Mouse (Mus musculus): ENCODE measurements around the gene Grip1. TPM values are rescaled to one million over a fixed set of nuclear protein-coding genes. Genes with fewer than 3 reads are reported as not detected.

Gene Grip1
- total and polyA plus RNA-seq, 2 experiments from 2014 or later, result 0.38 to 0.67 TPM

GRCm38 (mm10) chr10:119806151-119806550 is 352.5 kb downstream of the Grip1 start:
- DNase-seq (ENCODE audit: low spot score) (no peak), ATAC-seq (ENCODE audit: insufficient read depth, low read depth) (no peak)
- TF ChIP-seq CTCF (IDR thresholded peaks at IDR 0.05; ENCODE audit: low read depth), result no peak
- no peak for TF ChIP-seq EP300 (IDR thresholded peaks at IDR 0.05; ENCODE audit: low read depth)
- no peak overlapping the region for H3K4me2 ChIP-seq (ENCODE audit: low read depth, low read length)
- H3K36me3 ChIP-seq (replicated peaks; ENCODE audit: control insufficient read depth, insufficient read depth, low read length), result no peaks in the 10 kb centered on the region
- no peak overlapping the region for H3K27ac ChIP-seq (ENCODE audit: low read depth)
- no peaks in the 10 kb centered on the region for H3K4me1 ChIP-seq (ENCODE audit: control insufficient read depth, insufficient read depth)
- 54% methylated on average over 8 of the region's 8 CpGs for WGBS
- no peak overlapping the region for H3K4me3 ChIP-seq (ENCODE audit: low read depth, low read length)
- no peaks in the 10 kb centered on the region for H3K9me3 ChIP-seq (replicated peaks; ENCODE audit: control insufficient read depth, low read length)
- H3K9ac ChIP-seq (replicated peaks; ENCODE audit: low read depth, low read length), result no peak overlapping the region
- H3K27me3 ChIP-seq (ENCODE audit: control insufficient read depth, insufficient read depth, low read length), result no peaks in the 10 kb centered on the region

DNA sequence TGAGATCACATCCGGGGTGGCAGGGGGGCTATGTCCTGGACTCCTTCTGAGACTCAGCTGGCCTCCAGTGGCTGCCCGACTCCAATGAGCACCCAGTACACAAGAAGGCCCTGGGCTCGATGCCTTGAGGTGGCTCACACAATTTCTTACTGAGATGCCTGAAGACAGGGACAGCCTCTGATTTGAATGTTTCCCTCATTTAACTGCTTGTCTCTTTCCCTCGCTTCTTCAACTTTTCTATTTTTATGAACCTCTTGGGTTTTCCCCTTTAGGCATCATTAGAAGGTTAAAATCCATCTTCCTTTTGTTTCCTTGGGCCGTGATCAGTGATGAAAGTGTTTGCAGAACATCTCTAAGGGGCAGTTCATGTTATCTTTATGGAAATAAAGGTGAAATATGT is 354.8 kb downstream of the Grip1 start:
- no peak overlapping the region for H3K27ac ChIP-seq (ENCODE audit: low read depth)
- H3K4me1 ChIP-seq (ENCODE audit: control insufficient read depth, insufficient read depth), result no peaks in the 10 kb centered on the region
- H3K36me3 ChIP-seq (replicated peaks; ENCODE audit: control insufficient read depth, insufficient read depth, low read length), result no peaks in the 10 kb centered on the region
- ATAC-seq (ENCODE audit: insufficient read depth, low read depth), result no peak
- H3K4me2 ChIP-seq (ENCODE audit: low read depth, low read length), result no peak overlapping the region
- no peaks in the 10 kb centered on the region for H3K27me3 ChIP-seq (ENCODE audit: control insufficient read depth, insufficient read depth, low read length)
- H3K4me3 ChIP-seq (ENCODE audit: low read depth, low read length), result no peak overlapping the region
- DNase-seq (ENCODE audit: low spot score), result no peak
- no peaks in the 10 kb centered on the region for H3K9me3 ChIP-seq (replicated peaks; ENCODE audit: control insufficient read depth, low read length)
- H3K9ac ChIP-seq (replicated peaks; ENCODE audit: low read depth, low read length), result no peak overlapping the region
- TF ChIP-seq EP300 (IDR thresholded peaks at IDR 0.05; ENCODE audit: low read depth) (no peak), CTCF (IDR thresholded peaks at IDR 0.05; ENCODE audit: low read depth) (no peak)
- WGBS, result 89% methylated on average over 5 of the region's 5 CpGs

DNA sequence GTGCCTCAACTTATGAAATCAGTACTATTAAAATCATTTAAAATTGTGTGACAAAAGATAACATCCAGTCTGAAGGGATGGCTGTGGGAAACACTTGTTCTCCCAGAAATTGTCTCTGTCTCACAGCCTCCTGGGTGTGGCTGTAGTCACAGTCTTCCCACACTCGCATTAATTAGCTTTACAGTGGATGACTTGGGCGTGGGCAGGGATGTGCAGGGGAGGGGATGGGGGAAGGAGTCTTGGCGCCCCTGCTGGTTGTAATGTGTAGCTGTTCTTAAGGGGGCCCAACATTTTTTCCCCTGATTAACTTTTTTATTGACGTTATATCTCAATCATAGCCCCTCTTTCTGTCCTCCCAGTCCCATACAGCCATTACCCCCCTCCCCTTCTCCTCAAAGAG is 360.5 kb downstream of the Grip1 start:
- peaks cover 4% of the 10 kb centered on the region; the same call in 1 of the 2 replicates for H3K4me1 ChIP-seq (ENCODE audit: control insufficient read depth, insufficient read depth)
- H3K4me3 ChIP-seq (ENCODE audit: low read depth, low read length), result no peak overlapping the region
- H3K36me3 ChIP-seq (replicated peaks; ENCODE audit: control insufficient read depth, insufficient read depth, low read length), result no peaks in the 10 kb centered on the region
- DNase-seq (ENCODE audit: low spot score) (no peak), ATAC-seq (ENCODE audit: insufficient read depth, low read depth) (no peak)
- TF ChIP-seq CTCF (IDR thresholded peaks at IDR 0.05; ENCODE audit: low read depth), result no peak
- TF ChIP-seq EP300 (IDR thresholded peaks at IDR 0.05; ENCODE audit: low read depth), result no peak
- H3K27ac ChIP-seq (ENCODE audit: low read depth), result no peak overlapping the region
- no peak overlapping the region for H3K9ac ChIP-seq (replicated peaks; ENCODE audit: low read depth, low read length)
- H3K9me3 ChIP-seq (replicated peaks; ENCODE audit: control insufficient read depth, low read length), result no peaks in the 10 kb centered on the region
- no peaks in the 10 kb centered on the region for H3K27me3 ChIP-seq (ENCODE audit: control insufficient read depth, insufficient read depth, low read length)
- H3K4me2 ChIP-seq (ENCODE audit: low read depth, low read length), result no peak overlapping the region
- 78% methylated on average over 4 of the region's 4 CpGs for WGBS

- no peak overlapping the region for H3K4me2 ChIP-seq (ENCODE audit: low read depth, low read length)
- no peak for TF ChIP-seq CTCF (IDR thresholded peaks at IDR 0.05; ENCODE audit: low read depth)
- TF ChIP-seq EP300 (IDR thresholded peaks at IDR 0.05; ENCODE audit: low read depth), result no peak
- no peak overlapping the region for H3K4me3 ChIP-seq (ENCODE audit: low read depth, low read length)
- no peaks in the 10 kb centered on the region for H3K9me3 ChIP-seq (replicated peaks; ENCODE audit: control insufficient read depth, low read length)
- H3K36me3 ChIP-seq (replicated peaks; ENCODE audit: control insufficient read depth, insufficient read depth, low read length), result no peaks in the 10 kb centered on the region
- H3K9ac ChIP-seq (replicated peaks; ENCODE audit: low read depth, low read length), result no peak overlapping the region
- ATAC-seq (ENCODE audit: insufficient read depth, low read depth), result no peak
- no peak overlapping the region for H3K27ac ChIP-seq (ENCODE audit: low read depth)
- H3K4me1 ChIP-seq (ENCODE audit: control insufficient read depth, insufficient read depth), result peaks cover 4% of the 10 kb centered on the region; the same call in 1 of the 2 replicates
- no peak for DNase-seq (ENCODE audit: low spot score)
- 45% methylated on average over 5 of the region's 5 CpGs for WGBS
- no peaks in the 10 kb centered on the region for H3K27me3 ChIP-seq (ENCODE audit: control insufficient read depth, insufficient read depth, low read length)
Measured at GRCm38 (mm10) chr10:119816001-119816400, 362.4 kb downstream of the Grip1 start.

GRCm38 (mm10) chr10:119818381-119818780 is 364.8 kb downstream of the Grip1 start:
- no peak overlapping the region for H3K9ac ChIP-seq (replicated peaks; ENCODE audit: low read depth, low read length)
- H3K27ac ChIP-seq (ENCODE audit: low read depth), result no peak overlapping the region
- no peak for TF ChIP-seq EP300 (IDR thresholded peaks at IDR 0.05; ENCODE audit: low read depth)
- no peak for TF ChIP-seq CTCF (IDR thresholded peaks at IDR 0.05; ENCODE audit: low read depth)
- DNase-seq (ENCODE audit: low spot score) (no peak), ATAC-seq (ENCODE audit: insufficient read depth, low read depth) (no peak)
- no peak overlapping the region for H3K4me2 ChIP-seq (ENCODE audit: low read depth, low read length)
- peaks cover 4% of the 10 kb centered on the region; the same call in 1 of the 2 replicates for H3K4me1 ChIP-seq (ENCODE audit: control insufficient read depth, insufficient read depth)
- no peaks in the 10 kb centered on the region for H3K36me3 ChIP-seq (replicated peaks; ENCODE audit: control insufficient read depth, insufficient read depth, low read length)
- H3K27me3 ChIP-seq (ENCODE audit: control insufficient read depth, insufficient read depth, low read length), result no peaks in the 10 kb centered on the region
- 47% methylated on average over 5 of the region's 5 CpGs for WGBS
- H3K9me3 ChIP-seq (replicated peaks; ENCODE audit: control insufficient read depth, low read length), result no peaks in the 10 kb centered on the region
- no peak overlapping the region for H3K4me3 ChIP-seq (ENCODE audit: low read depth, low read length)

- no peaks in the 10 kb centered on the region for H3K27me3 ChIP-seq (ENCODE audit: control insufficient read depth, insufficient read depth, low read length)
- no peaks in the 10 kb centered on the region for H3K9me3 ChIP-seq (replicated peaks; ENCODE audit: control insufficient read depth, low read length)
- peaks cover 4% of the 10 kb centered on the region; the same call in 1 of the 2 replicates for H3K4me1 ChIP-seq (ENCODE audit: control insufficient read depth, insufficient read depth)
- no peak overlapping the region for H3K27ac ChIP-seq (ENCODE audit: low read depth)
- 0 out of 2 replicates have a peak overlapping the region, but pooled peaks have one; percentile 9 for H3K9ac ChIP-seq (replicated peaks; ENCODE audit: low read depth, low read length)
- DNase-seq (ENCODE audit: low spot score) (no peak), ATAC-seq (ENCODE audit: insufficient read depth, low read depth) (no peak)
- peak overlapping the region; percentile 43 for H3K4me3 ChIP-seq (ENCODE audit: low read depth, low read length)
- TF ChIP-seq CTCF (IDR thresholded peaks at IDR 0.05; ENCODE audit: low read depth), result no peak
- no peak for TF ChIP-seq EP300 (IDR thresholded peaks at IDR 0.05; ENCODE audit: low read depth)
- H3K4me2 ChIP-seq (ENCODE audit: low read depth, low read length), result peak overlapping the region; percentile 65
- 20% methylated on average over 17 of the region's 17 CpGs for WGBS
- H3K36me3 ChIP-seq (replicated peaks; ENCODE audit: control insufficient read depth, insufficient read depth, low read length), result no peaks in the 10 kb centered on the region
Measured at GRCm38 (mm10) chr10:119819102-119819681, 365.6 kb downstream of the Grip1 start.

Data from heart, postnatal 0 days (tissue).